Mouse (Mus musculus) kidney, postnatal 10 days (tissue): ENCODE results near the gene Sema3f.

Source experiments
- DNase-seq: peaks from one replicate; pipeline ENCODE4 v3.0.0; 2021; ENCODE audit warnings: mixed read lengths

The Sema3f gene

DNA sequence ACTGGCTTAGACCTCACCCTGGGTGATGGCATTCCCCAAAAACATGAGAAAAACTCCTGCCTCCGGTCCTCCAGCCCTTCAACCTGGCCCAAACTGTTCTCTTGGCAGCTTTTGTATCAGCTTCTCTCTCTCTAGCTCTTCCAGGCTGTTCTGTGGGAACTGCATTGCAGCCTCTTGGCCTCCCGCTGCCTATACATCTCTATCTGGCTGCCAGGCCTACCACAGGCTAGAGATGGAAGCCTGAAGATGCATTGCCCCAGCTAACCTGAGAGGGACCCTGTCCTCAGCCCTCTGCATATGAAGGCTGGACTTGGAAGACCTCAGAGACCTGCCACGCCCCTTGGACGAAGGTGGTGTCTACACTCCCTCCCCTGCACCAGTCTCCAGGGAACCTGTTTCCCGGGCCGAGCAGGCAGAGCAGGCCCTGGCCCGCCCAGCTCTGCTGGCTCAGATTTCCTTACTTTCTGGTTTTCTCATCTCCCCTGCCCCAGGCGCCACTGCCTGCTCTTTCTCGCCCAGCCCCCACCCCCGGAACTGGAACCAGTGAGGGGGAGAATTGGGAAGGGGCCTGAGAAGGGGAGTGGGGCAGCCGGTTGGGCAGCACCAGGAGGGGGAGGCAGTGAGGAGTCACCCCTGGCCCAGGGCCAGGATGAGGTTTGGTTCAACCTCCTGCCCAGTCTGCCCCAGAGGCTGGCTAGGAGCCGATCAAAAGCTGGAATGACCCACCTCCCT, 4.1 kb upstream of the Sema3f start:
- peak; percentile 80 for DNase-seq

DNA sequence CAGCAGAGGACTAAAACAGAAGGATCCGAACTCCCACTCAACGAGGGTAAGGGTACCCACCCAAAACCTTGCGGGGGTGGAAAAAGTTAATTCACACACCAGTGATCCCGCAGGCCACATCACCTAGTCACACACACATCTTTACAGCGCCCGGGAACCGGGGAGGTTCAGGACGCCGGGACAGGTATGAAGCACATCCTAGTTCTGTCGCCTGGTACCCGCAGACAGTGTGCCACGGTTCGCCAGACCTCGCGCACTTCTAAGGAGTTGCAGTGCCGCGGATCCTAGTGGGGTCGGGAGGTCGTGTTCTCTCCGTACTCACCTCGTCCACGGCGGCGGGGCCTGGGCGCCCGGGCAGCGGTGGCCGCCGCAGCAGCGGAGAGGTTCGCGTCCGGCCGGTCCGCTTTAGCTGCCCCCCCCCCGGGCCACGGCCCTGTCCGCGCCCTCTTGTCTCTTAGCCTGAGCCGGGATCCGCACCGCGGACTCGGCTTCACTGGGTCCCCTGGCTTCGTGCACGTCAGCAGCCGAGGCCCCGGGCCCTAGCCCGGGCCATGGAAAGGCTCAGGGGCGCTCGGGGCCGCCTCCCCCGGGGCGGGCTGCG, 1.1 kb downstream of the Sema3f start:
- DNase-seq = no peak

DNA sequence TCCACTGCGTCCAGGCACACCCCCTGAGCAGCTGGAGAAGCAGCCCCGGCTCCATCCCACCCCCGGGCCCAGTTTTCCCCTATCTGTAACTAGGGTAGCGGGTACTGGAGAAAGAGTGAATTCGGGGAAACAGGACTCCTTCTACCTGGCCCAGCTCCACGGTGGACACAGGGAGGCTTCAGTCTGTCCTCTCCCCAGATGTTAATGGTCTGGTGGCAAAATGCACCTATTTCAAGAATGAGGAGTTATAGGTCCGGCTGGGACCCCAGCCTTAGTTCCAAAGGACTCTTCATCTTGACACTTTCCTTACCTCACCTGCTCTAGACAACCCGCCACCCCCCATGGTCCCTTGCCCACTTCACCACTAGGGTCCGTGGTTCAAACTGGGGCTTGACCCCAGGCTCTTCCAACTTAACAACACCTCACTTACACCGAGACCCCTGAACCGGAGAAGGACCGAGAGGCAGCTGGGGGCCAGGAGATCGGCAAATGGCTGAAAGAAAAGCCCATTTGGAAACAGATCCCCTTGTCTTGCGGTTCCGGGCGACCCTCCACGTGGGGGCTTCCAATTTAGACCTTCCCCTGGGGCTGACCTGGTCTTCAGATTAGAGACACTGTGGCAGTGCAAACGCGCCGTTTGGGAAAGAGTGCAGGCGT, 1.7 kb downstream of the Sema3f start:
- no peak for DNase-seq

DNA sequence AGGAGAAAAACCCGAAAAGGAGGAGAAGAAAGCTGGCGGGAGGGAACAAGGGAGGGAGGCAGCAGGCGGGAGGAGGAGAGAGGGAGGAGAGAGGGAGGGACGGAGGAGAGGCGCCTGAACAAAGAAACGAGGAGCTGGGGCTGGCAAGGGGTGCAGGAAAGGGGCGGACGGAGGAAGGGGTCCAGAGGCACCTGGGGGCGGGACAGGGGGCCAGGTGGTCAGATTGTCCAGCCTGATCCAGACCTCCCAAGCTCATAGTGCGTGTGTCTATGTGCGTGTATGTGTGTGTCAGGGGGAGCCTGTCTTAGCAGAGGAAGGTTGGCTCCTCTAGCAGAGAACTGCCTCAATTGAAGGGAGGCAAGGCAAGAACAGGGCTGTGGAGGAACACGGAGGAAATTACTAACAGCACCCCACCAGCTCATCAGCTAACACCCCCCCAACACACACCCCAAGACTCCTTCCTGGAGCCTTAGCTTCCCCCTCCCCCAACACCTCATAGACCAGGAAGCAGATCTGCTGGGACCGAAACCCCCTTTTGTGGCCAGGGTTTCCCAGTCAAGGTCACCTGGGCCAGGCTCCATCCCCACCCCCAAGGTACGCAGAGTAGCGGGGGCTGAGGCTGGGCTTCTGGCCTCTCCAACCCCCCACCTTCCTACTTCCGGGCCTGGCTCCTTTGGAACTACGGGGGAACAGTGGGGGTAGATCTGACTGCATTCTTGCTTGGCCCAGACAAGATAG, 2.4 kb downstream of the Sema3f start:
- DNase-seq = peak; percentile 46

DNA sequence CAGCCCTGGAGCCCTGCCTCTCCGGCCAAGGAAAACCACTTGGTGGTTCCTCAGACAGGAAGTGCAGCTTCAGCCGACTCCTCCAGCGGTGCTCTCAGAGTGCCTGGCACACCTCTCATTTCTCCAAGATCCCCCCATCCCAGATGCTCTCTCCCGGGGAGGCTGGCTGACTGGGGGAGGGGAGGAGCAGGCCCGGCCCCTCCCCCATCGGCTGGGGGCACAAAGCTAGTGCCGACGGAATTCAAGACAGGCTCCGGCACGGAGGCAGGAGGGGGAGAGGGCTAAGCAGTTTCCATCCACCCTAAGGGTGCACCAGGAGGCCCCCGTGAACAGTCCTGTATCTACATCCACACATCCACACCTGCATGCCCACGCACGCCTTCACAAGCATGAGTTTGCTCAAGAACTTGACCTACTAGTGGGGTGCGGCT, 3.5 kb downstream of the Sema3f start:
- DNase-seq = peak; percentile 46

DNA sequence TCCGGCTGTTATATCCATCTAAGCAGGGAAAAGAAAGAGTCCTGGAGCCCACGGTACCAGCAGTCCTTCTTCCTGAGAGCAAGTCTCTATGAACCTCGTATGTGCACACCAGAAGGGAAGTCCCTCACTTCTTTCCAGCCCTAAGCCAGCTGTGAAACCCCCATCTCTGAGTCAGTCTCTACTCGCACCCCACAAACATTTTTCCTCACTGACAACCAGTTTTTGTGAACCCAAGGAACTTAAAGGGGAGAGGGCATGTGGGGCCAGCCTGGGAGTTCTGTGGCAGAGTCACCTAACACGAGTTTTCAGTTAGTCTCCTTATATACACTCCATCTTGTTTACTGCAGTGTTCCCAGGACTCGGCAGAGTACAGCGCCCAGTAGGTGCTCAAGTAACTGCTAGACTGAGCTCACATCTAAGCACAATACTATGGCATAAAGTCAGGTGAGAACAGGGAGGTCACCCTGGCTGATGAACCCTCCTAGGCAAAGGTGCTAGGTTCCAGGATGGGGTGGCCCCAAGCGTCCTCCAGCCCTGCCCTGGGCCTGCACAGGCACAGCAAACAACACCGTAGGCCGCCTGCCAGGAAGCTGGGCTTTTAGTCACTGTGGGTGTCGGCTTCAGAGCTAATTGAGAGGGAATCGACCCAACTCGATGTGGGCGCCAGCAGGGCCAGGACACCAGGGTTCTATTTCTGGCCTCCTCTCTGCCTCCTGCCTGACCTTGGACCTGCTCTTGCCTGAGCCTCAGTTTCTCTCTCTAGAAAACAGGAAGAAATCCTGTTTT, 6.7 kb downstream of the Sema3f start:
- DNase-seq = peak; percentile 51

DNA sequence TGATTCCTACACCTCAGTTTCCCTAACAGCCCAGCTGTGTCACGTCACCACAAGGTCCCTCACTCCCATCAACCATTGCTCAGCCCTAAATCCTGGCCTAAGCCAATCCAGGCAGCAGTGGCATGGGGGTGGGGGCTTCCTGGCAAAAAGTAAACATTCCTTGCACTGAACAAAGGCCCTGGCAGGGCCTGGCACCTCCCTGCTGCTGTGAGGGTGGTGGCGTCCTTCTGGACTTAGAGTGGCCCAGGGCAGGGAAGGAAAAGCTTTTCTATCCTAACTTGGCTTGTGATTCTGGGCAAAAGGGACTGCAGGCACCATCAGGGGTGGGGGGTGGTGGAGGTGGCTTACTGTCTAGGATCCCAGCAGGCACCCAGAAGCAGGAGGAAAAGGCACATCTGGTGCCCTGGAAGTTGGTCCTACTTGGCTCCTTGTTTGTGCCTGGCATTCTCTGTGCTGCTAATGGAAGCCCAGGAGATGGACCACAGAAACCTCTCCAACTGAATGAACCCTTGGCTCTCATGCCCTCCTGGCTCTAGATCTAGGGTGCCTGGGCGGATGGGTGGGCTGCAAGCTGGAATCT, 7.6 kb downstream of the Sema3f start:
- no peak for DNase-seq

DNA sequence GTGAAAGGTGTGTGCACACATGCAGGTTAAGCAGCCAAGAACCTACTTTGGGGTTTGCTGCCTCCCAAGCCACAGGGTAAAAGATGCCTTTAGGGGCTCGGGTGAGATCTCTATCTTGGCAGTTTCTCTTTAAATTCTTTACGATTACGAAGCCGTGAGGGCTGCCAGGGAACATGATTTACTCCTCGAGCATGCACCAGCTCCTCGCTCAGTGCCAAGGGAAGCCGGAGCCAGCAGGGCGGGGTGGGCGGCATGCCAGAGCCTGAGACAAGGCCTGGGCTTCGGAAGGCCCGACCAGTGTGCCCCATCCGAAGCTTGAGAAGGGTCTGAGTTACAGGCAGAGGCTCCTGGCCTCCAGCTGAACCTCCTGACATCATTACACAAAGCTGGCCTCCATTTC, 8.7 kb downstream of the Sema3f start:
- DNase-seq = peak; percentile 88

DNA sequence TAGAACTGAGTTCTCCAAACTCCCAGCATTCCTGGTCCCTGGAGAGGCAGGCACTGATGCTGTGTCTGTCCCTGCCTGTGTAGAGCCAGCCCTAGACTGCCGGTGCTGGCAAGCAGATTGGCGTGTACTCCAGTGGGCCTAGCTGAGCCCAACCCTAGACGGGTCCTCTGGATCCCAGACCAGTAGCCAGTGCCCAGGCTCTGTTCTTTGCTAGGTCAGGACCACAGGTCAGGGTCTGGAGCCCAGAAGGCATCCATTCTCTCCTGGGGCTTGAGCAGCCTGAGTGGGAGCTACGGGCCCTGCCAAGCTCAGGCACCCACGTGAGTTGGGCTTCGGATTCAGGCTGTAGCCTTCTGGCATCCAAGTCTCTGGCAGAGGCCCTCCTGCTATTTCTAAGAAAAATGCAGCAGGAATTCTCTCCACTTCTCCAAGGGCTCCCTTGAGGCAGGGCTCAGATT, 10.1 kb downstream of the Sema3f start:
- DNase-seq = peak; percentile 49

DNA sequence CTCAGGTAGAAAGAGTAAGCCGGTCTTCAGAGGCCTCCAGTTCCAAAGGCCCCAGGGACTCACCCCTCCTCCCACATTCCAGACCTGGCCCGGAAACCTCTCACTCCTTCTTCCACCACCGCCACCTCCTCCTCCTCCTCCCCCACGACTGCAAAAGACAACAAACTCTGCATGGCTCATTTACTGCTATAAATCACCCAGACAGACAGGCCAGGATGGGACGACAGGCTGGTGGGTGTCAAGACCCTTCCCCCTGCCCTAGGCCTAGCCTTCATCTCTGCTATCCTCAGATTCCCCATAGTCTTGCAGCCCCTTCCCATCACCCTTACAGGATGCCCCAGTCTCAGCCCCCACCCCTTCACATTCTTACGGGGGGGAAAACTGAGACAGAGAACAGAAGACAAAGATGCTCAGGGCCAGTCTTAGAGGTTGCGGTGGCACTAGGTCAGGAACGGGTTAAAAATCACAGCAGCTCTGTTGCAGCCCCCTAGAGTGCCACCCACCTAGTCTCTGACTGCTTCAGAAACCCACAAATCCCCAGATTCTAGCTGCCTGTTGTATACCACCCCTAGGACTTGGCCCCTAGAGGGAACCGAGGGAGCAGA, 10.8 kb downstream of the Sema3f start:
- DNase-seq = peak; percentile 67

DNA sequence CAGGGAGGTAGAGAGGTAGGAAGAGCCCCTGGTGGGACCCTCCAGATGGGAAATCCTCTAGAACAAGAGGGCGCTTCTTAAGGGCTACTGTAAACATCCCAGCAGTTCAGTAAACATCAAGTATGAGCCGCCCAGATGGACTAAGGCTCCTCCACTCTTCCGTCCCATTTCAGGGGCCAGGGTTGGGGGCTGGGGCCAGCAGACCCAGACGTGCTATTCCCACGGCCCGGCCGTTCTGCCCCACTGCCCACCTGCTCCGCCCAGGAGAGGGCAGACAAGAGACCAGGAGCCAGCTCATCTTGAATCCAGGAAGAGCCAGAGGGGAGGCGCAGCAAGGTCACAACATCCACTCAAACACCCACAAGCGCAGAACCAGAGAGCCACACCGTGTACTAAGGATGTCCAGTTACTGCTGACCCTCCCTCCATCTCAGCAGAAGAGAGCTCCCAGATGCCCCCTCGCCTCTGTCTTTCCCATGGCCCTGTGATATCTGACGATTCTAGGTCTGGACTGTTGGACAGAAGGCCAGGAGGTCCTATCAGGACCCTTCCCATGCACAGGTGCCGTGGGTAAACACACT, 11.6 kb downstream of the Sema3f start:
- DNase-seq = peak; percentile 69

DNA sequence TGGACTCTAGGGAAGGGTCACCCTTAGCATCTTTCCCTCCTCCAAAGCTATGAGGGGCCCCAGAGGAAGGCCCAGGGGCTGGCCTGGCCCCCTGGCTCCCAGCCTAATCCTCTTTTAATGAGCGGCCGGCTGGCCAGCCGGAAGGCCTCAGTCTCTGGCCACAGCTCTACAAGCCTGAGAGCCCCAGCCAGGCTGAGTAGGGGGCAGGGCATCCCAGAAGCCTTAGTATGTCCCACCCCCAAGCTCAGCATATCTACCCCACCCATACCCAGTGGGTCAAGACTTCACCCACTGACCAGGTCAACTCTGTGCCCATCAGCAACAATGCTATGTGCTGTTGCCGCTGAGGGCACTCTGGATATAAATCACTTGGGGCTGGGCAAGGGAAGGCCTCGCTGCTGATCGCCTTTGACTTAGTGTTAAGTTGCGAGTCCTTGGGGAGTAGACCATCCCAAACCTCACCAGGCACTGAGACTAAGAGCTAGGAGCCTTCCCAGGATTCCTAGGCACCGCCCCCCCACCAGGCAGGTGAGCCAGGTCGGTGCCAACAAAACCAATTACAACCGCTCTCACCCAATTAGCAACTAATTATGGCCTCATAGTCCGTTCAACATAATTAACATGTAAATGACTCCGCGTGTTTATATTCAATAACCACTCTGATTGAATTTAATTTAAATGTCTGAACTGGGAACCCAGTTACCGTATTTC, 12.3 kb downstream of the Sema3f start:
- DNase-seq = peak; percentile 74

DNA sequence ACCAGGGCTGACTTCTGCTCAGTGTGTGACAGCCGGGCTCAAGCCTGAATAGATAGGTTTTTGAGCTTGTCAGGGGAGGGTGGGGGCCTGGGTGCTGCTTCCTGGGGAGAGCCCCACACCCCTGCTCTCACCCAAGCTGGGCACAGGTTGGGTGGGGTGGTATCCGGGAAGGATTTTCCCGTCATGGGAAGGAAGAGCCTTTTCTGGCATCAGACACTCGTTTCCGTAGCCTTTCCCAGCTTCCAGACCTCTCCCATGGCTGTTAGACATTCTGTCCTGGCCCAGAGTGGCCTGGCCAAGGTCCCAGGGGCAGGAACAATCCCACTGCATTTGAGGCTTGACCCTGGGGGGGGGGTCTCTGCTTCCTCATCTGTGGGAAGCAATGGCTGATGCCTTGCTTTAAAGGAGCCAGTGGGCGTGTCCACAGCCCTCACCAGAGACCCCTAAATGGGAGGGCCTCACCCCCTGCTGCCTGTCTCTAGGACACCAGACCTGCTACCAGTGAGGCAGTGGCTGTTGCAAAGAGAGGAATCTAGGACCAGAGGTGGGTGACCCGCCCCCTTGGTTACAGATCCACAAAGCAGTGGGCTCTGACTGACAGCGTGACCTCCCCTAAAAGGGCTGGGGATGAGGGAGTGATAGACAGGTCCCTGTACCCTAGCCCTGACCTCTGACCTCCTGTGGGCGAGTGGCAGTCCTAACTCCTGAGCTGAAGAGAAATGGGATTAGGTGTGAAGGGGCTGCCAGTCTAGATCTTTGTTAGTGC, 13.2 kb downstream of the Sema3f start:
- DNase-seq = peak; percentile 55

DNA sequence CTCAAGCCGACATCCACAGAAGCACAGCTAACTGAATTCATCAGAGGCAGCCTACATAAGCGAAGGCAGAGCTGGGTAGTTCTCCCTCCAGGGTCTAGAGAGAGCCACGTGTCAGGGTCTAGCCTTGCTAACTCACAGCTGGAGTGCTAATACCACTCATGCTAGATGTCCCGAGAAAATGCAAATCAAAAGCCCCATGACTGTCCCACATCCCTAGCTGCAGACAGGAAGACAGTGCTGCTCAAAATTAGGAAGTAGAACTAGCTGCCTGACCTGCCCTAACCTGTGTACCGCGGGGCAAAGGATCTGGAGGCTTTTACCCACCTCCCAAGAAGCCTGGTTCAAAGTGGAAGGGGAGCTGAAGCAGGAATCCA, 14.2 kb downstream of the Sema3f start:
- DNase-seq = no peak

DNA sequence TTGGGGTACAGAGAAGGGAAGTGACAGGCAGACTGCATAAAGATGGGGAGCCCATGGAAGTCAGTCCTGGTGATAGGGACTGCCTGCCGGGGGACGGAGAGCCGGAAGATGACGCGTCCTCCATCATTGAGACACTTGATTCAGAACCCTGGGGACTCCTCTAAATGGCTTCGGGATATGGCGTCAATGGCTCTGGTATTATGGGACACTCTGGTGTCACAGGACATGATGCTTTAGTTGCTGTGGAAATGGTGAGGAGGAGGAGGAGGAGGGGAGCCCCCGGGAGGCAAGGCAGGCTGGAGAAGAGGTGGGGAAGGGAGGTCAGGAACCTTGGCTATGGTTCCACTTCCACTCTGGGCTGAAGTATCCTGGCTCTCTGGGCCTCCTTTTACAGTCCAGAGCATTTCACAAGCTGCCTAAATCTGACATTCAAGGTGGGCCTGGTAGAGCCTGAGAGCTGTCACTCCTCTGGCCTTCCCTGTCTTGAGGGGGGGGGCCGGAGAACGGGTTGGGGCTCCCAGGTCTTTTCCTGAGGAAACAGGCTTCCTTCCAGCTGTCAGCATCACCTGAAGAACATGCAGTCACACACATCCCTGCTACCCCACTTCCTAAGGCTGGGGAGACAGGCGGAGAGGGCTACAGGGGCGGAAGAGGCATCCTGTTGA, 14.7 kb downstream of the Sema3f start:
- peak; percentile 53 for DNase-seq

DNA sequence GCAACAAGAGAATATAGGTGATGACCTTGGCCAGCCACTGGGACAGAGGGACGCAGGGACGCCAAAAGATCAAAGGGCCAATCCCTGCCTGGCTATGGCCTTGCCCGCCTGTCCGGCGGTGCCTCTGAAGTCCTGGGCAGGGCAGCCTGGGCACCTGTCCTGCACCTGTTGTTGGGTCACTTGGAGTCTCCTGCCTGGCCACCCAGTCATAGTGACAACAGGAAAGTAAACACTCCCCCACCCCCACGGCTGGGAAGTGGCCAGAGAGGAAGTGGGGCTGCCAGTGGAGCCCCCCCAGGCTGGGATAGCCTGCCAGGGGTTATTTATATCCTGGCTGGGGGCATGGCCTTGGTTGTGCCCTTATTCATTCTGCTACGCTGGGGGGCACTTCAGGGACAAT, 15.6 kb downstream of the Sema3f start:
- DNase-seq = peak; percentile 69

DNA sequence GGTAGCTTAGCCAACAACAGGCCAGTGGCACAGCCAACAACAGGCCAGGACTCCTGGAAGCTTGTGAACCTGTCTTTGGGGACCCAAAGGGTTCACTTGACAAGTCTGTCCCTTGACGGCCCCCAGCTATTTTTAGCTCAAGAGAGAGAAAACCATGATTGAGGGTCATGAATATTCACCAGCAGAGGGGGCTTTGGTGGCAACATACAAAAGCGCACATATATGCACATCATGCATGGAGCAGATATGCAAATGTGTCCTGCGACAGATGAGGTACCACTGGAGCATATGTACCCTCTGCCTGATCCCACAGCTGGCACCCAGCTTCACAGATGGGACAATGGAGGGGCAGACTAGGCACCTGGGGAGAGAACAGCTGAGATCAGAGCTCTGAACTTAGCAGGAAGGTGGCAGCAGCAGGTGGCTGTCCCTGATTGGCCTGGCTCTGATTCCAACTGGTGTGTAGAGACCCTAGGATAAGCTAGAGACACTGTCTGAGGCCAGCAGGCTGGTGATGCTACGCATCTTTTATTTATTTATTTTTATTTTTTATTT, 16.8 kb downstream of the Sema3f start:
- peak; percentile 11 for DNase-seq

DNA sequence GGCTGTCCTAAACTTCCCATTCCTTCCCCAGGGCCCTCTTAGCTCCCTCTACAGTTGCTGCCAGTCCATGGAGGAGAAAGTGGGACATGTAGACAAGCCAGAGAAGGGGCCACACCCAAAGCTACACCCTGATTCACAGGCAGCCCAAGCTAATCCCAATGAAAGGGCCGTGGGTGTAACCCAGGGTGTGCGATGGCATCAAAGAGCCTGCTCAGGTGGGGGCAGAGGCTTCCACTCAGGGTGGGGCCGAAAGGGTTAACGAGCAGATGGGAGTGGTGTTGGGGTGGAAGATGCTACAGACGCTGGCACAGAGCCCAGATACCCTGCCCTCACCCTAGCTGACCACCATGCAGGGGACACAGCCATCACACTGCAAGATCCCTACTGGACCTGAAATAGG, 17.5 kb downstream of the Sema3f start:
- peak; percentile 17 for DNase-seq

DNA sequence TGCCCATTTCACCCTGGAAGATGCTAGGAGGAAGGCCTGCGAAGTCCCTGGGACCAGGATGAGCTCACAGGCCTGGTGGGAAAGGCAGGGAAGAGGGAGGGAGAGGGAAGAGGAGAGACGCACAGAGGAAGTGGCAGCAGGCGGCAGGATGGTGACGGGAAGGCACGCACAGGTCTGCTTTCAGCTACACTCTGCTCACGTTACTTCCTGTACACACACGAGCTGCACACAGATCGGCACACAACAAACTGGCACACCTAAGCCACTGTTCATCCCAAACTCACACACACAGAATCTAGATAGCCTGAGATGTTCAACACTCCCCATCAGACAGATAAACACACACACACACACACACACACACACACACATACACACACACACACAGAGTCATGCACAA, 19.9 kb downstream of the Sema3f start:
- no peak for DNase-seq
